Mouse (Mus musculus): ENCODE data around the gene Iqcf1. TPM values are rescaled to one million over a fixed set of nuclear protein-coding genes. Genes with fewer than 3 reads are reported as not detected.

Gene Iqcf1
- total and polyA plus RNA-seq, 3 experiments = not detected

- in situ Hi-C loops (cut with MboI; ENCODE audit: low pct_ligation_motif_present, low pct_unique_long_range_greater_than_20kb, low sequenced_read_pairs) = no loop called here
- Histone ChIP-seq H3K9me3 (replicated peaks; ENCODE audit: low read length) (no peaks in the 10 kb centered on the region), H3K79me2 (replicated peaks; ENCODE audit: control insufficient read depth, extremely low read depth, insufficient read depth, poor library complexity, severe bottlenecking) (no peaks in the 10 kb centered on the region), H3K4me3 (replicated peaks in 1 of 3; ENCODE audit: low read depth in 2 of 3, low read length in 2 of 3, poor library complexity in 1 of 3) (no peak overlapping the region), H3K9ac (ENCODE audit: insufficient read depth, low read depth) (no peak overlapping the region), H3K27me3 (replicated peaks) (no peaks in the 10 kb centered on the region), H3K36me3 (replicated peaks in 1 of 2; ENCODE audit: control insufficient read depth in 1 of 2, insufficient read depth in 1 of 2, low read length in 1 of 2) (no peaks in the 10 kb centered on the region), H3K27ac (ENCODE audit: insufficient read depth, low read depth) (no peak overlapping the region), H3K4me2 (ENCODE audit: insufficient read depth, low read depth, poor library complexity, severe bottlenecking) (no peak overlapping the region), H3K4me1 (ENCODE audit: control insufficient read depth in 1 of 2, insufficient read depth in 2 of 2) (peaks cover 0 to 3% of the 10 kb centered on the region in 2 experiments; a peak in 2 of 4 replicates)
- TF ChIP-seq GABPA (IDR thresholded peaks at IDR 0.05; ENCODE audit: insufficient replicate concordance, low read depth, low read length) = no peak
- no peak for TF ChIP-seq IRF4 (IDR thresholded peaks at IDR 0.05; ENCODE audit: low read depth, low read length)
- TF ChIP-seq ZKSCAN1 (IDR thresholded peaks at IDR 0.05; ENCODE audit: borderline replicate concordance, low read depth, low read length) = no peak
- TF ChIP-seq NELFE (IDR thresholded peaks at IDR 0.05; ENCODE audit: low read depth, low read length) = no peak
- no peak for TF ChIP-seq ELF1 (IDR thresholded peaks at IDR 0.05; ENCODE audit: low read depth, low read length)
- no peak for TF ChIP-seq KAT2A (IDR thresholded peaks at IDR 0.05; ENCODE audit: insufficient replicate concordance, low read length)
- TF ChIP-seq RCOR1 (conservative IDR thresholded peaks at IDR 0.05; ENCODE audit: low read depth, low read length) = no peak
- no peak for TF ChIP-seq RAD21 (IDR thresholded peaks at IDR 0.05; ENCODE audit: low read depth, low read length)
- no peak for TF ChIP-seq ZMIZ1 (IDR thresholded peaks at IDR 0.05; ENCODE audit: low read depth, low read length)
- no peak for TF ChIP-seq MAZ (IDR thresholded peaks at IDR 0.05; ENCODE audit: low read depth, low read length)
- no peak for TF ChIP-seq TCF12 (IDR thresholded peaks at IDR 0.05; ENCODE audit: low read depth, low read length)
- TF ChIP-seq SIN3A (IDR thresholded peaks at IDR 0.05; ENCODE audit: low read length) = no peak
- no peak for TF ChIP-seq USF2 (conservative IDR thresholded peaks at IDR 0.05; ENCODE audit: low read depth, low read length)
- no peak for TF ChIP-seq SMC3 (IDR thresholded peaks at IDR 0.05; ENCODE audit: low read depth, low read length)
- no peak for TF ChIP-seq UBTF (IDR thresholded peaks at IDR 0.05; ENCODE audit: low read depth, low read length)
- no peak for TF ChIP-seq MYC (IDR thresholded peaks at IDR 0.05; ENCODE audit: low read depth, low read length)
- no peak for TF ChIP-seq CHD2 (IDR thresholded peaks at IDR 0.05; ENCODE audit: low read length)
- no peak for TF ChIP-seq HCFC1 (IDR thresholded peaks at IDR 0.05; ENCODE audit: low read depth, low read length)
- TF ChIP-seq MAFK (IDR thresholded peaks at IDR 0.05; ENCODE audit: insufficient replicate concordance, low read length) = no peak
- no peak for DNase-seq (ENCODE audit: extremely low read depth)
- dilution Hi-C loops (cut with MboI; ENCODE audit: extremely low pct_ligation_motif_present, extremely low pct_unique_long_range_greater_than_20kb, low sequenced_read_pairs) = no loop called here
These were observed 19.7 kb downstream of the Iqcf1 start for GRCm38 (mm10) chr9:106519433-106519832.

GRCm38 (mm10) chr9:106519909-106520308 is 20.1 kb downstream of the Iqcf1 start:
- H3K4me1 ChIP-seq (ENCODE audit: control insufficient read depth in 1 of 2, insufficient read depth in 2 of 2) = peaks cover 0 to 3% of the 10 kb centered on the region in 2 experiments; a peak in 2 of 4 replicates
- no peaks in the 10 kb centered on the region for H3K27me3 ChIP-seq (replicated peaks)
- H3K9me3 ChIP-seq (replicated peaks; ENCODE audit: low read length) = no peaks in the 10 kb centered on the region
- no peak overlapping the region for H3K4me2 ChIP-seq (ENCODE audit: insufficient read depth, low read depth, poor library complexity, severe bottlenecking)
- in situ Hi-C loops (cut with MboI; ENCODE audit: low pct_ligation_motif_present, low pct_unique_long_range_greater_than_20kb, low sequenced_read_pairs) = no loop called here
- dilution Hi-C loops (cut with MboI; ENCODE audit: extremely low pct_ligation_motif_present, extremely low pct_unique_long_range_greater_than_20kb, low sequenced_read_pairs) = no loop called here
- H3K36me3 ChIP-seq (replicated peaks in 1 of 2; ENCODE audit: control insufficient read depth in 1 of 2, insufficient read depth in 1 of 2, low read length in 1 of 2) = no peaks in the 10 kb centered on the region
- no peak overlapping the region for H3K4me3 ChIP-seq (replicated peaks in 1 of 3; ENCODE audit: low read depth in 2 of 3, low read length in 2 of 3, poor library complexity in 1 of 3)
- no peak overlapping the region for H3K9ac ChIP-seq (ENCODE audit: insufficient read depth, low read depth)
- no peak for DNase-seq (ENCODE audit: extremely low read depth)
- no peak overlapping the region for H3K27ac ChIP-seq (ENCODE audit: insufficient read depth, low read depth)
- no peaks in the 10 kb centered on the region for H3K79me2 ChIP-seq (replicated peaks; ENCODE audit: control insufficient read depth, extremely low read depth, insufficient read depth, poor library complexity, severe bottlenecking)
- TF ChIP-seq MXI1 (IDR thresholded peaks at IDR 0.05; ENCODE audit: low read depth, low read length) (no peak), ETS1 (conservative IDR thresholded peaks at IDR 0.05; ENCODE audit: low read depth, low read length) (no peak), GABPA (IDR thresholded peaks at IDR 0.05; ENCODE audit: insufficient replicate concordance, low read depth, low read length) (no peak), KAT2A (IDR thresholded peaks at IDR 0.05; ENCODE audit: insufficient replicate concordance, low read length) (no peak)
